Mouse (Mus musculus) heart, adult 9 months (tissue): ENCODE measurements at regions not wholly inside any gene's neighbourhood (a gene's known extent, or its start where the extent isn't known, plus 50 kb on each side); places are given as distances from the start of the nearest gene placed in this dataset.

Experiments used
- DNase-seq, 2 experiments: peaks; one replicate each; pipeline ENCODE4 v3.0.0; 2022; ENCODE audit warnings: low spot score in 2 of 2

- DNase-seq, result no peak
Observed at GRCm38 (mm10) chr2:148107607-148108115, 60.9 kb upstream of the Foxa2 start.

- DNase-seq, result no peak
Observed at GRCm38 (mm10) chr2:148110149-148110548, 63.4 kb upstream of the Foxa2 start.

GRCm38 (mm10) chr2:148111889-148112288 lies 65.1 kb upstream of the Foxa2 start:
- no peak for DNase-seq

- no peak for DNase-seq
Observed at GRCm38 (mm10) chr2:148113184-148113583, 66.4 kb upstream of the Foxa2 start.

- DNase-seq, result no peak
Observed at GRCm38 (mm10) chr2:148114600-148114999, 67.8 kb upstream of the Foxa2 start.

GRCm38 (mm10) chr2:148116033-148116790 lies 69.4 kb upstream of the Foxa2 start:
- no peak for DNase-seq

GRCm38 (mm10) chr2:148117420-148117819 lies 70.7 kb upstream of the Foxa2 start:
- peak in 1 of 2 experiments; percentile 13 for DNase-seq

GRCm38 (mm10) chr2:148121885-148122876 lies 75.4 kb upstream of the Foxa2 start:
- peak; percentile 32 to 41 for DNase-seq

- DNase-seq, result peak in 1 of 2 experiments; percentile 3
Observed at GRCm38 (mm10) chr2:148123780-148124179, 77.0 kb upstream of the Foxa2 start.

GRCm38 (mm10) chr2:148133811-148134210 lies 87.0 kb upstream of the Foxa2 start:
- no peak for DNase-seq

- DNase-seq, result peak; percentile 69 to 78
Observed at GRCm38 (mm10) chr2:148141936-148142335, 95.2 kb upstream of the Foxa2 start.

GRCm38 (mm10) chr2:148144816-148145215 lies 98.0 kb upstream of the Foxa2 start:
- peak; percentile 9 to 49 for DNase-seq

GRCm38 (mm10) chr2:148148272-148148671 lies 101.5 kb upstream of the Foxa2 start:
- DNase-seq, result no peak

GRCm38 (mm10) chr2:148149426-148149825 lies 102.7 kb upstream of the Foxa2 start:
- peak; percentile 70 to 87 for DNase-seq

- DNase-seq, result no peak
Observed at GRCm38 (mm10) chr2:148153513-148154271, 106.9 kb upstream of the Foxa2 start.

GRCm38 (mm10) chr2:148156122-148156521 lies 109.4 kb upstream of the Foxa2 start:
- DNase-seq, result peak in 1 of 2 experiments; percentile 19

GRCm38 (mm10) chr2:148159028-148159600 lies 112.3 kb upstream of the Foxa2 start:
- DNase-seq, result no peak

GRCm38 (mm10) chr2:148160997-148161396 lies 114.2 kb upstream of the Foxa2 start:
- no peak for DNase-seq

- no peak for DNase-seq
Observed at GRCm38 (mm10) chr2:148161966-148162365, 115.2 kb upstream of the Foxa2 start.

- no peak for DNase-seq
Observed at GRCm38 (mm10) chr2:148162562-148162961, 115.8 kb upstream of the Foxa2 start.

- peak; percentile 84 to 89 for DNase-seq
Observed at GRCm38 (mm10) chr2:148171113-148171512, 124.3 kb upstream of the Foxa2 start.
